Mouse (Mus musculus) CH12.LX (cell line): ENCODE measurements around the gene Hist2h3c1. TPM values are rescaled to one million over a fixed set of nuclear protein-coding genes. Genes with fewer than 3 reads are reported as not detected.

Experiments
- DNase-seq: peaks from one replicate; pipeline ENCODE4 v3.0.0-alpha.2; 2013; ENCODE audit errors: extremely low read depth
- H3K27ac ChIP-seq: 2 replicates; pipeline ENCODE4 v1.5.1; 2012; ENCODE audit warnings: low read depth, mild to moderate bottlenecking, control low read depth, moderate library complexity; ENCODE audit not compliant: insufficient read depth
- H3K27me3 ChIP-seq: replicated peaks from 2 replicates; pipeline ENCODE3; 2012; ENCODE audit warnings: inconsistent platforms
- H3K36me3 ChIP-seq, 2 experiments: replicated peaks in 1 of 2; 2 replicates each; pipeline versions ENCODE3 to v1.6.1; 2012; ENCODE audit warnings: inconsistent platforms in 1 of 2, low read length in 1 of 2, mild to moderate bottlenecking in 1 of 2, mixed read lengths in 1 of 2, moderate library complexity in 1 of 2; ENCODE audit not compliant: control insufficient read depth in 1 of 2, insufficient read depth in 1 of 2
- H3K4me1 ChIP-seq, 2 experiments: 2 replicates each; pipeline ENCODE4 v1.6.1; 2012; ENCODE audit warnings: inconsistent platforms in 1 of 2, moderate library complexity in 1 of 2; ENCODE audit not compliant: insufficient read depth in 2 of 2, control insufficient read depth in 1 of 2
- H3K4me2 ChIP-seq: 2 replicates; pipeline ENCODE4 v1.6.1; 2012; ENCODE audit warnings: low read depth, mild to moderate bottlenecking, control low read depth; ENCODE audit not compliant: poor library complexity, insufficient read depth, severe bottlenecking
- H3K4me3 ChIP-seq, 3 experiments: fragments of 150-350 bp in 1 of 3; sonication (generic) in 1 of 3; replicated peaks in 1 of 3; 2 replicates each; pipeline versions ENCODE3 to v1.5.1; 2011 to 2012; ENCODE audit warnings: low read depth in 2 of 3, low read length in 2 of 3, mild to moderate bottlenecking in 2 of 3, moderate library complexity in 2 of 3, control low read depth in 1 of 3, improper control_type of control experiment in 1 of 3, inconsistent platforms in 1 of 3, mixed read lengths in 1 of 3; ENCODE audit not compliant: poor library complexity in 1 of 3
- H3K79me2 ChIP-seq: replicated peaks from 2 replicates; pipeline ENCODE4 v1.6.1; 2012; ENCODE audit warnings: mild to moderate bottlenecking, moderate library complexity; ENCODE audit not compliant: control insufficient read depth, poor library complexity, insufficient read depth, severe bottlenecking; ENCODE audit errors: extremely low read depth
- H3K9ac ChIP-seq: 2 replicates; pipeline ENCODE4 v1.6.1; 2012; ENCODE audit warnings: low read depth, mild to moderate bottlenecking, control low read depth, moderate library complexity; ENCODE audit not compliant: insufficient read depth
- H3K9me3 ChIP-seq: replicated peaks from 2 replicates; pipeline ENCODE3; 2012; ENCODE audit warnings: low read length, inconsistent platforms, mixed read lengths
- BHLHE40 ChIP-seq: IDR thresholded peaks from 2 replicates; pipeline ENCODE4 v1.6.1; 2011; ENCODE audit warnings: mild to moderate bottlenecking, low read depth, low read length, improper control_type of control experiment
- CHD1 ChIP-seq: IDR thresholded peaks from 2 replicates; pipeline ENCODE4 v1.6.1; 2012; ENCODE audit warnings: low read depth, low read length, improper control_type of control experiment, inconsistent platforms
- E2F4 ChIP-seq: IDR thresholded peaks from 2 replicates; pipeline ENCODE4 v1.6.1; 2011; ENCODE audit warnings: low read depth, low read length, improper control_type of control experiment; ENCODE audit not compliant: insufficient replicate concordance
- ELF1 ChIP-seq: IDR thresholded peaks from 2 replicates; pipeline ENCODE4 v1.6.1; 2014; ENCODE audit warnings: low read depth, mild to moderate bottlenecking, inconsistent platforms, low read length, improper control_type of control experiment
- EP300 ChIP-seq: IDR thresholded peaks from 2 replicates; pipeline ENCODE4 v1.6.1; 2011; ENCODE audit warnings: low read length, improper control_type of control experiment
- ETS1 ChIP-seq: conservative IDR thresholded peaks from 2 replicates; pipeline ENCODE4 v1.6.1; 2012; ENCODE audit warnings: low read depth, mild to moderate bottlenecking, inconsistent platforms, low read length, improper control_type of control experiment, moderate library complexity
- GABPA ChIP-seq: IDR thresholded peaks from 2 replicates; pipeline ENCODE4 v1.6.1; 2012; ENCODE audit warnings: low read depth, low read length, improper control_type of control experiment, inconsistent platforms; ENCODE audit not compliant: insufficient replicate concordance
- HCFC1 ChIP-seq: IDR thresholded peaks from 2 replicates; pipeline ENCODE4 v1.6.1; 2012; ENCODE audit warnings: low read depth, mild to moderate bottlenecking, inconsistent platforms, low read length, improper control_type of control experiment
- IRF4 ChIP-seq: IDR thresholded peaks from 2 replicates; pipeline ENCODE4 v1.6.1; 2014; ENCODE audit warnings: low read depth, mild to moderate bottlenecking, inconsistent platforms, low read length, improper control_type of control experiment
- JUN ChIP-seq: IDR thresholded peaks from 2 replicates; pipeline ENCODE4 v1.6.1; 2011; ENCODE audit warnings: low read depth, mild to moderate bottlenecking, low read length, improper control_type of control experiment, moderate library complexity; ENCODE audit not compliant: insufficient read depth
- KAT2A ChIP-seq: IDR thresholded peaks from 2 replicates; pipeline ENCODE4 v1.6.1; 2012; ENCODE audit warnings: low read length, improper control_type of control experiment, inconsistent platforms; ENCODE audit not compliant: insufficient replicate concordance
- MAFK ChIP-seq: IDR thresholded peaks from 2 replicates; pipeline ENCODE4 v1.6.1; 2011; ENCODE audit warnings: low read length, improper control_type of control experiment; ENCODE audit not compliant: insufficient replicate concordance
- MAZ ChIP-seq: IDR thresholded peaks from 2 replicates; pipeline ENCODE4 v1.6.1; 2012; ENCODE audit warnings: low read depth, mild to moderate bottlenecking, inconsistent platforms, low read length, improper control_type of control experiment, moderate library complexity
- MEF2A ChIP-seq: IDR thresholded peaks from 2 replicates; pipeline ENCODE4 v1.6.1; 2014; ENCODE audit warnings: low read depth, mild to moderate bottlenecking, inconsistent platforms, low read length, improper control_type of control experiment, borderline replicate concordance
- MYC ChIP-seq: IDR thresholded peaks from 2 replicates; pipeline ENCODE4 v1.6.1; 2011; ENCODE audit warnings: low read depth, mild to moderate bottlenecking, improper control_type of control experiment, low read length
- NELFE ChIP-seq: IDR thresholded peaks from 2 replicates; pipeline ENCODE4 v1.6.1; 2011; ENCODE audit warnings: low read depth, low read length, improper control_type of control experiment
- NRF1 ChIP-seq: IDR thresholded peaks from 2 replicates; pipeline ENCODE4 v1.6.1; 2014; ENCODE audit warnings: low read depth, mild to moderate bottlenecking, inconsistent platforms, low read length, improper control_type of control experiment, moderate library complexity
- PAX5 ChIP-seq: IDR thresholded peaks from 2 replicates; pipeline ENCODE4 v1.6.1; 2012; ENCODE audit warnings: low read length, inconsistent platforms, mixed read lengths
- POLR2A ChIP-seq: IDR thresholded peaks from 2 replicates; pipeline ENCODE4 v1.6.1; 2011; ENCODE audit warnings: low read depth, mild to moderate bottlenecking, improper control_type of control experiment, low read length
- RAD21 ChIP-seq: IDR thresholded peaks from 2 replicates; pipeline ENCODE4 v1.6.1; 2011; ENCODE audit warnings: low read depth, mild to moderate bottlenecking, low read length, improper control_type of control experiment, moderate library complexity
- RCOR1 ChIP-seq: conservative IDR thresholded peaks from 2 replicates; pipeline ENCODE4 v1.6.1; 2012; ENCODE audit warnings: low read depth, mild to moderate bottlenecking, inconsistent platforms, low read length, improper control_type of control experiment
- SIN3A ChIP-seq: IDR thresholded peaks from 2 replicates; pipeline ENCODE4 v1.6.1; 2012; ENCODE audit warnings: low read length, improper control_type of control experiment, inconsistent platforms
- SMC3 ChIP-seq: IDR thresholded peaks from 2 replicates; pipeline ENCODE4 v1.6.1; 2011; ENCODE audit warnings: low read depth, low read length, improper control_type of control experiment
- TBP ChIP-seq: conservative IDR thresholded peaks from 2 replicates; pipeline ENCODE4 v1.6.1; 2011; ENCODE audit warnings: low read depth, low read length, improper control_type of control experiment
- TCF12 ChIP-seq: IDR thresholded peaks from 2 replicates; pipeline ENCODE4 v1.6.1; 2014; ENCODE audit warnings: low read depth, mild to moderate bottlenecking, inconsistent platforms, low read length, improper control_type of control experiment
- UBTF ChIP-seq: IDR thresholded peaks from 2 replicates; pipeline ENCODE4 v1.6.1; 2012; ENCODE audit warnings: low read depth, mild to moderate bottlenecking, inconsistent platforms, low read length, improper control_type of control experiment, moderate library complexity
- USF1 ChIP-seq: IDR thresholded peaks from 2 replicates; pipeline ENCODE4 v1.6.1; 2014; ENCODE audit warnings: low read depth, mild to moderate bottlenecking, inconsistent platforms, low read length, improper control_type of control experiment
- ZC3H11A ChIP-seq: IDR thresholded peaks from 2 replicates; pipeline ENCODE4 v1.6.1; 2012; ENCODE audit warnings: low read depth, mild to moderate bottlenecking, inconsistent platforms, low read length, improper control_type of control experiment
- ZKSCAN1 ChIP-seq: IDR thresholded peaks from 2 replicates; pipeline ENCODE4 v1.6.1; 2012; ENCODE audit warnings: low read depth, inconsistent platforms, low read length, improper control_type of control experiment, borderline replicate concordance
- ZMIZ1 ChIP-seq: IDR thresholded peaks from 2 replicates; pipeline ENCODE4 v1.6.1; 2012; ENCODE audit warnings: low read depth, mild to moderate bottlenecking, inconsistent platforms, low read length, improper control_type of control experiment
- ZNF384 ChIP-seq: IDR thresholded peaks from 2 replicates; pipeline ENCODE4 v1.6.1; 2012; ENCODE audit warnings: low read depth, low read length, improper control_type of control experiment, inconsistent platforms
- dilution Hi-C: fragments of 300-500 bp; cut with MboI; formaldehyde crosslinking; loops from 2 replicates; pipeline ENCODE4 v1.14.3; 2020; ENCODE audit warnings: low sequenced_read_pairs; ENCODE audit not compliant: extremely low pct_unique_long_range_greater_than_20kb, extremely low pct_ligation_motif_present
- in situ Hi-C: fragments of 300-500 bp; cut with MboI; formaldehyde crosslinking; loops from 3 replicates; pipeline ENCODE4 v1.14.3; 2019; ENCODE audit warnings: low sequenced_read_pairs, low pct_ligation_motif_present, low pct_unique_long_range_greater_than_20kb, mixed read lengths
- polyA plus RNA-seq: library from polyadenylated mRNA; unstranded; fragments of >175 nt; gene quantifications from 2 replicates; pipeline ENCODE4 v1.2.1, GENCODE M21; 2012; ENCODE audit warnings: low read depth; ENCODE audit not compliant: insufficient read length
- total RNA-seq, 2 experiments: library from RNA; depleted of rRNA; stranded (reverse); fragments of 300-350 nt in 1 of 2; fragments of >200 nt in 1 of 2; gene quantifications; 2 replicates each; pipeline ENCODE4 v1.2.3; 2012 to 2014

Hist2h3c1 gene
- total and polyA plus RNA-seq, 3 experiments: 0.33 to 1.4 (median 1.4) TPM

DNA sequence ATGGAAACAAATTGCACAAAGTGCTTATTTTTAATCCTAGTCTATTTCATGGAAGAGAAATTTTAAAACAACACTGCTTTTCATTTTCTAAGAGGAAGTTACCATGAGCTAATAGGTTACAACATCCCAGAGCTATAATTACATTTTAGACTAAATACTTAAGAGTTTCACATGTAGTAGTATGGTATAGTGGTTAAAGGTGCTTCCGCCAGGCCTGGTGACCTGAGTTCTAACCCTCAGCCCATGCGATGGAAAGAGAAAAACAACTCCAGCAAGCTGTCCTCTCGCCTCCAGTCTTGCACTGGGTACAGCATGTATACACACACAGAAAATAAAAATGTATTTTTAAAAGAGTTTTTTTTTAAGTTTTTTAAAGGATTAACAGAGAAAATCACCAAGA is 5.3 kb downstream of the Hist2h3c1 start:
- no peak overlapping the region for H3K4me3 ChIP-seq
- no peak overlapping the region for H3K4me2 ChIP-seq
- TF ChIP-seq RCOR1 (no peak), SMC3 (no peak), MAZ (no peak), UBTF (no peak), MAFK (no peak), HCFC1 (no peak), USF1 (no peak), MEF2A (no peak), TCF12 (no peak), BHLHE40 (no peak), PAX5 (no peak), ZNF384 (no peak)
- peaks cover 8 to 35% of the 10 kb centered on the region in 2 experiments for H3K4me1 ChIP-seq
- no peaks in the 10 kb centered on the region for H3K27me3 ChIP-seq
- in situ Hi-C loops: no loop called here
- no peaks in the 10 kb centered on the region for H3K9me3 ChIP-seq
- dilution Hi-C loops: no loop called here
- H3K9ac ChIP-seq: no peak overlapping the region
- no peaks in the 10 kb centered on the region for H3K36me3 ChIP-seq
- no peak overlapping the region for H3K27ac ChIP-seq
- no peaks in the 10 kb centered on the region for H3K79me2 ChIP-seq
- DNase-seq: no peak

DNA sequence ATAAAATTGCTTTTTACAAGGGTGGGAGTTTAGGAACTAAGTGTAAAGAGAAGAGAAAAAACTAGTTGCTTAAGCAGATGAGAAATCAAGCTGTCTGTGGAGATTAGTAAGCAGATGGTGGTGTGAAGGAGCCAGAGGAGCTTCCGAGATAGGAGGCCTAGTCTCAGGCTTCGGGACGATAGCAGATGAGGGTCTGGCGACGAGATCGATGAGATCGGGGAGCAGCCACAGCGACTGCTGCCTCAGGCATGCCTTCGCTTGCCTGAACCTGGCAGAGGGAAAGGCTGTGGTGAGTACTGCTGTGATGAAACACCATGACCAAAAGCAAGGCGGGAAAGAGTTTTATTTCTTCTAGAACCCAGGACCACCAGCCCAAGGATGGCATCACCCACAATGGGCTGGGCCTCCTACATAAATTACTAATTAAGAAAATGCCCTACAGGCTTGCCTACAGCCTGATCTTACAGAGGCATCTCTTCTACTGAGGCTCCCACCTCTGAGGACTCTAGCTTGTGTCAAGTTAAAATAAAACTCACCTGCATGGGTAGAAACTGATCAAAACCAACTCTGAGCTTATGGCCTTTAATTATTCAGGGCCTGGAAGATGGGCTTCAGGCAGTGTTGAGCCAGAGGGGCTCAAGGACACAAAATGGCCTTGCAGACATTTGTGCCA is 8.3 kb downstream of the Hist2h3c1 start:
- no peak overlapping the region for H3K4me2 ChIP-seq
- dilution Hi-C loops (no loop called here), in situ Hi-C loops (no loop called here)
- peak overlapping the region; percentile 53 for H3K27ac ChIP-seq
- no peak overlapping the region for H3K4me3 ChIP-seq
- no peaks in the 10 kb centered on the region for H3K79me2 ChIP-seq
- peak overlapping the region; percentile 22 for H3K9ac ChIP-seq
- H3K9me3 ChIP-seq: no peaks in the 10 kb centered on the region
- H3K36me3 ChIP-seq: no peaks in the 10 kb centered on the region
- DNase-seq: no peak
- peaks cover 8 to 32% of the 10 kb centered on the region in 2 experiments for H3K4me1 ChIP-seq
- H3K27me3 ChIP-seq: no peaks in the 10 kb centered on the region
- TF ChIP-seq USF1 (no peak), PAX5 (no peak), NELFE (no peak), ETS1 (no peak), RAD21 (no peak), KAT2A (no peak), POLR2A (peak; percentile 51; the same call in 1 of the 2 replicates), JUN (no peak), NRF1 (no peak), GABPA (no peak), SIN3A (no peak), CHD1 (peak; percentile 96), E2F4 (no peak), IRF4 (no peak), ZKSCAN1 (no peak), ZNF384 (no peak), HCFC1 (peak; percentile 73), MYC (no peak), ELF1 (peak; percentile 59), ZC3H11A (no peak), SMC3 (no peak), EP300 (no peak), TCF12 (peak; percentile 43; the same call in 1 of the 2 replicates), TBP (0 out of 2 replicates have a peak, but pooled peaks have one; percentile 25), ZMIZ1 (no peak), MAFK (no peak)
